Mouse (Mus musculus) midbrain, postnatal 0 days (tissue): ENCODE data around the gene Impg1. TPM values are rescaled to one million over a fixed set of nuclear protein-coding genes. Genes with fewer than 3 reads are reported as not detected.

Experiments
- ATAC-seq: fragments of 200-750 bp; cut with Nextera tagmentation; 2 replicates; pipeline ENCODE4 v1.8.0; 2017; ENCODE audit warnings: moderate number of reproducible peaks, mild to moderate bottlenecking, moderate TSS enrichment, moderate library complexity; ENCODE audit not compliant: low FRiP score
- DNase-seq: peaks from one replicate; pipeline ENCODE4 v3.0.0-alpha.2; 2015; ENCODE audit warnings: low spot score
- H3K27ac ChIP-seq: fragments of 300-500 bp; sonication (generic); 2 replicates; pipeline ENCODE4 v1.5.1; 2014; ENCODE audit warnings: low read depth, mild to moderate bottlenecking, low read length, mixed read lengths
- H3K27me3 ChIP-seq: fragments of 300-500 bp; sonication (generic); 2 replicates; pipeline ENCODE4 v1.6.1; 2014; ENCODE audit warnings: low read length, control low read depth, mixed read lengths; ENCODE audit not compliant: insufficient read depth
- H3K36me3 ChIP-seq: fragments of 300-500 bp; sonication (generic); 2 replicates; pipeline ENCODE4 v1.6.1; 2014; ENCODE audit warnings: low read length, control low read depth, mixed read lengths; ENCODE audit not compliant: insufficient read depth
- H3K4me1 ChIP-seq: fragments of 300-500 bp; sonication (generic); 2 replicates; pipeline ENCODE4 v1.6.1; 2014; ENCODE audit warnings: mild to moderate bottlenecking, control low read depth, antibody characterized with exemption, low read length, mixed read lengths; ENCODE audit not compliant: insufficient read depth
- H3K4me2 ChIP-seq: fragments of 300-500 bp; sonication (generic); 2 replicates; pipeline ENCODE4 v1.6.1; 2014; ENCODE audit warnings: low read depth, mild to moderate bottlenecking, low read length, mixed read lengths; ENCODE audit not compliant: poor library complexity, severe bottlenecking
- H3K4me3 ChIP-seq: fragments of 300-500 bp; sonication (generic); 2 replicates; pipeline ENCODE4 v1.5.1; 2014; ENCODE audit warnings: low read depth, mild to moderate bottlenecking, low read length, moderate library complexity
- H3K9ac ChIP-seq: fragments of 300-500 bp; sonication (generic); replicated peaks from 2 replicates; pipeline ENCODE4 v1.6.1; 2014; ENCODE audit warnings: mild to moderate bottlenecking, low read length, moderate library complexity, mixed read lengths; ENCODE audit not compliant: poor library complexity, severe bottlenecking
- H3K9me3 ChIP-seq: fragments of 300-500 bp; sonication (generic); 2 replicates; pipeline ENCODE4 v1.6.1; 2016; ENCODE audit warnings: low read length, control low read depth
- CTCF ChIP-seq: IDR thresholded peaks from 2 replicates; pipeline ENCODE4 v1.5.1; 2016; ENCODE audit warnings: antibody characterized with exemption, mild to moderate bottlenecking
- WGBS: fragments of 180-500 bp; shearing (Covaris S2); extraction: QIAGEN DNeasy Blood & Tissue Kit; methylation state at CpG from one replicate; pipeline ENCODE4 v1.1.7; 2014; 5-methylcytosine and 5-hydroxymethylcytosine counted together
- polyA plus RNA-seq: library from polyadenylated mRNA; unstranded; fragments of >200 nt; fragmentation: Nextera tagmentation; extraction: Ambion mirVana; gene quantifications from 2 replicates; pipeline ENCODE4 v1.2.1, GENCODE M21; 2015
- total RNA-seq: library from RNA; depleted of rRNA; stranded (reverse); fragments of >200 nt; gene quantifications from 2 replicates; pipeline ENCODE4 v1.2.3, GENCODE M21; 2014

The Impg1 gene
- total and polyA plus RNA-seq, 2 experiments from 2014 or later, result not detected

- Histone ChIP-seq H3K4me2 (no peak overlapping the region), H3K9ac (no peak overlapping the region), H3K4me1 (no peaks in the 10 kb centered on the region), H3K27ac (no peak overlapping the region), H3K27me3 (no peaks in the 10 kb centered on the region), H3K9me3 (no peaks in the 10 kb centered on the region), H3K36me3 (peaks cover 2% of the 10 kb centered on the region; the same call in 1 of the 2 replicates), H3K4me3 (no peak overlapping the region)
- ATAC-seq (no peak), DNase-seq (no peak)
- TF ChIP-seq CTCF, result no peak
- 59% methylated on average over 1 of the region's 1 CpGs for WGBS
These were observed 192.3 kb downstream of the Impg1 start for GRCm38 (mm10) chr9:80272951-80273350.

- Histone ChIP-seq H3K4me1 (no peaks in the 10 kb centered on the region), H3K9me3 (no peaks in the 10 kb centered on the region), H3K4me3 (no peak overlapping the region), H3K27me3 (no peaks in the 10 kb centered on the region), H3K27ac (no peak overlapping the region), H3K4me2 (no peak overlapping the region), H3K36me3 (peaks cover 4% of the 10 kb centered on the region; the same call in 1 of the 2 replicates), H3K9ac (no peak overlapping the region)
- no peak for TF ChIP-seq CTCF
- DNase-seq, result no peak
- 75% methylated on average over 8 of the region's 8 CpGs for WGBS
- no peak for ATAC-seq
These were observed 195.7 kb downstream of the Impg1 start for GRCm38 (mm10) chr9:80269596-80269995.

- H3K36me3 ChIP-seq, result peaks cover 4% of the 10 kb centered on the region; the same call in 1 of the 2 replicates
- WGBS, result 91% methylated on average over 7 of the region's 7 CpGs
- H3K4me1 ChIP-seq, result no peaks in the 10 kb centered on the region
- H3K27me3 ChIP-seq, result no peaks in the 10 kb centered on the region
- no peak for TF ChIP-seq CTCF
- no peak for ATAC-seq
- H3K9ac ChIP-seq, result no peak overlapping the region
- H3K9me3 ChIP-seq, result no peaks in the 10 kb centered on the region
- H3K4me2 ChIP-seq, result no peak overlapping the region
- H3K27ac ChIP-seq, result no peak overlapping the region
- H3K4me3 ChIP-seq, result no peak overlapping the region
- no peak for DNase-seq
These were observed 198.8 kb downstream of the Impg1 start for GRCm38 (mm10) chr9:80266507-80266906.

GRCm38 (mm10) chr9:80266086-80266485, 199.2 kb downstream of the Impg1 start:
- ATAC-seq (no peak), DNase-seq (no peak)
- Histone ChIP-seq H3K4me2 (no peak overlapping the region), H3K9me3 (no peaks in the 10 kb centered on the region), H3K27ac (no peak overlapping the region), H3K4me1 (no peaks in the 10 kb centered on the region), H3K27me3 (no peaks in the 10 kb centered on the region), H3K9ac (no peak overlapping the region), H3K36me3 (peaks cover 4% of the 10 kb centered on the region; the same call in 1 of the 2 replicates), H3K4me3 (no peak overlapping the region)
- 87% methylated on average over 7 of the region's 7 CpGs for WGBS
- TF ChIP-seq CTCF, result no peak
